Mouse (Mus musculus) kidney, adult 2 months (tissue): Measurements from ENCODE around the gene Psmd9.

Experiments used
- CTCF ChIP-seq: fragments of 200-500 bp; conservative IDR thresholded peaks from 2 replicates; pipeline ENCODE4 v1.5.1; 2011; ENCODE audit warnings: low read depth, mild to moderate bottlenecking, control low read depth, low read length, moderate library complexity, mixed read lengths; ENCODE audit not compliant: insufficient read depth, insufficient read length
- POLR2A ChIP-seq: fragments of 200-500 bp; IDR thresholded peaks from one replicate; pipeline ENCODE4 v1.6.1; 2011; ENCODE audit warnings: low read depth, low read length, control low read depth

GRCm38 (mm10) chr5:123144746-123145590, 24.2 kb upstream of the Psmd9 start:
- TF ChIP-seq CTCF (no peak), POLR2A (no peak)
